Mouse (Mus musculus) gastrocnemius, postnatal 25 days (tissue): ENCODE data around the gene Pik3ca. TPM values are rescaled to one million over a fixed set of nuclear protein-coding genes. Genes with fewer than 3 reads are reported as not detected.

ENCODE experiments used
- DNase-seq: peaks from one replicate; pipeline ENCODE4 v3.0.0; 2022
- total RNA-seq, 2 experiments: library from RNA; stranded (reverse); gene quantifications; 1 replicate in 1 of 2; 2 replicates in 1 of 2; pipeline ENCODE4 v1.2.3; 2021

Gene Pik3ca
- total RNA-seq, 2 experiments from 2014 or later: 41.6 to 61.0 TPM

GRCm38 (mm10) chr3:32441710-32442109, 44.2 kb downstream of the Pik3ca start:
- DNase-seq: no peak

- DNase-seq: no peak
These were observed 57.0 kb downstream of the Pik3ca start for GRCm38 (mm10) chr3:32454329-32455021.

GRCm38 (mm10) chr3:32459777-32460176, 62.3 kb downstream of the Pik3ca start:
- DNase-seq: no peak

GRCm38 (mm10) chr3:32467321-32467720, 69.8 kb downstream of the Pik3ca start:
- DNase-seq: no peak

GRCm38 (mm10) chr3:32468411-32468810, 70.9 kb downstream of the Pik3ca start:
- no peak for DNase-seq

- DNase-seq: no peak
These were observed 73.0 kb downstream of the Pik3ca start for GRCm38 (mm10) chr3:32470449-32470848.

GRCm38 (mm10) chr3:32471098-32471497, 73.6 kb downstream of the Pik3ca start:
- peak; percentile 58 for DNase-seq

GRCm38 (mm10) chr3:32472191-32472900, 74.9 kb downstream of the Pik3ca start:
- no peak for DNase-seq

GRCm38 (mm10) chr3:32473184-32473583, 75.7 kb downstream of the Pik3ca start:
- no peak for DNase-seq

- no peak for DNase-seq
These were observed 82.5 kb downstream of the Pik3ca start for GRCm38 (mm10) chr3:32479961-32480360.

GRCm38 (mm10) chr3:32483035-32483434, 85.6 kb downstream of the Pik3ca start:
- no peak for DNase-seq

GRCm38 (mm10) chr3:32486543-32486942, 89.1 kb downstream of the Pik3ca start:
- DNase-seq: no peak

- DNase-seq: no peak
These were observed 90.7 kb downstream of the Pik3ca start for GRCm38 (mm10) chr3:32488172-32488571.

GRCm38 (mm10) chr3:32490076-32490927, 92.8 kb downstream of the Pik3ca start:
- no peak for DNase-seq

GRCm38 (mm10) chr3:32490928-32491315, 93.5 kb downstream of the Pik3ca start:
- DNase-seq: no peak

- no peak for DNase-seq
These were observed 94.9 kb downstream of the Pik3ca start, which contains the start of gene Kcnmb3 for GRCm38 (mm10) chr3:32492097-32493090. Kcnmb3 (minus strand) TSS chr3:32492231.

- no peak for DNase-seq
These were observed 97.1 kb downstream of the Pik3ca start for GRCm38 (mm10) chr3:32494387-32495087.

GRCm38 (mm10) chr3:32495088-32495770, 97.8 kb downstream of the Pik3ca start:
- no peak for DNase-seq

- no peak for DNase-seq
These were observed 98.6 kb downstream of the Pik3ca start for GRCm38 (mm10) chr3:32495856-32496710.
